Mouse (Mus musculus) ZHBTc4 (cell line): Measurements from ENCODE around the gene Ldlr.

Experiments
- DNase-seq: peaks from one replicate; pipeline ENCODE4 v3.0.0-alpha.2; 2011; ENCODE audit warnings: low read depth, low spot score

Ldlr gene

DNA sequence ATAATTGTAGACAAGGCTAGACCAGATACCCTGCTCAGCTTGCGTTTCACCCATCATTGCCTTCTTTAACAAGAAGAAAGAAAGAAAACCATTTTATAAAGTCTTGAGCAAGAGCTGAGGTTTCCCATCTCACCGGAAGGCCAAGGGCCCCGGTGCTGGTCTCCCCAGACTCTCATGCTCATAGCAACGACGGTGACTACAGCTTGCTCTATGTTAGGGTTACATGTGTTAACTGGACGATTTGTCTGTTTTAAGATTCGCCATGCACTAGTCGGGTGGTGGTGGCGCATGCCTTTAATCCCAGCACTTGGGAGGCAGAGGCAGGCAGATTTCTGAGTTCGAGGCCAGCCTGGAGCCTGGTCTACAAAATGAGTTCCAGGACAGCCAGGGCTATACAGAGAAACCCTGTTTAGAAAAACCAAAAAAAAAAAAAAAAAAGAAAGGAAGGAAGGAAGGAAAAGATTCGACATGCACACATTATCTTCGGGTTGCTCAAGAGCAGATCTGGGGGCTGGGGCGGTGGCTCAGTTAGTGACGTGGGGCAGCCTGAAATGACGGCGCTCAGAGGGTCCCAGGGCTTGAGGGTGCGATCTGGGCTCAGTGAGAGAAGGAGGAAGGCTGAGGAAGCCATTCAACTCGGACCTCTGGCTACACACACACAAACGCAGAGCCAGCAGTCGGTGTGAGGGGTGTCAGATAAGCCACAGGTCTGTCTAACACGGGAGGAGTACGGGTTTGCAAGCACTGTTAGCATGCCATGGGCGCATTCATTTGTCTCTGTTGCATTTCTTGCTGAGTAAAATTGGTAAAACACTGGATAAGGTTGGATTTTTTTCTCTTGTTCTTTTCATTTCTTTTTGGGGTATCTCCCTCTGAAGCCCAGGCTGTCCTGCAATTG, 2.2 kb downstream of the Ldlr start:
- DNase-seq = no peak

DNA sequence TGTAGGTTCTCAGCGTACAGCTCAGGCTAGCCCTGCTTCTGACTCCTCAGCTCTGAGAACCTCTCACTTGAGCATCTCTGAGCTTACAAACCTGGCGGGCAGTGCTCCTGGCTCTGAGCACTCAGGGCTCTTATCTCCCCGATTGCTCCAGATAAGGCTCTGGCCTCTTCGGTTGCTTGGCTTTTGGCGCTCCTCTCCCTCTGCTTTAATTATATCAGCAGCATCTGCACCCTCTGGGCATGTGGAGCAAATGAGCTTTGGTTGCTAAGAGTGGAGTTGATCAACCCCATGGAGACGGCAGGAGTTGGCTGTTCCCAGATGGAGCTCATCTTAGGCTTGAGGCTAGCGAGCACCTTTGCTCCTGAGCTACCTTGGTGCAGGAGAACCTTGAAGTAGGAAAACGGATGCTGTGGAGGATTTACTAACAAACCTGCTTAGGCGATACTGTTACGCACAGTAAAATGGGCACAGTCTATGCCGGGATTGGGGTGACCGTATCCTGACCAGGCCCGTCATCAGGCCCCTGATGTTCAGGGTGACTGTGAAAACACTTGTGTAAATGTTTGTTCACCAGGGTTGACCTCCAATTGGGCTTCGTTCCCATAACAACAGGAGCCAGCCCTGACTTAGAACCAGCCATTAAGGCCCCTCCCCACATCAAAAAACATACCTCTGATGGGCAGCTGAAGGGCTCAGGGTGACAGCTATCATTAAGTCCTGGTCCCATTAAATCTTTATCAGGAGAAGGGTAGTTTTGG, 3.1 kb downstream of the Ldlr start:
- no peak for DNase-seq

- DNase-seq = no peak
Observed at GRCm38 (mm10) chr9:21728261-21728832, 5.1 kb downstream of the Ldlr start.

GRCm38 (mm10) chr9:21729264-21729663, 6.0 kb downstream of the Ldlr start:
- no peak for DNase-seq

DNA sequence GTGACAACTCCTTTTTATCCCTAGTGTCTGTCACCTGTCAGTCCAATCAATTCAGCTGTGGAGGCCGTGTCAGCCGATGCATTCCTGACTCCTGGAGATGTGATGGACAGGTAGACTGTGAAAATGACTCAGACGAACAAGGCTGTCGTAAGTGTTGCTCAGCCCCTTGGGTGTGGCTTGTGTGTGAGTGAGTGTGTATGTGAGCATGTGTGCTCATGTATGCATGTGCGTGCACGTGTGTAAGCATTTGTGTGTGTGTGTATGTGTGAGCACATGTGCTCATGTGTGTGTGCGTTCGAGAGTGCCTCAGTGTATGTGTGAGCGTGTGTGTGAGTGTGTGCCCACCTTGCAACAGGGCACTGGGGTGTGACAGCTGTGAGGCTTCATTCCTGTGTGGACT, 9.0 kb downstream of the Ldlr start:
- DNase-seq = no peak

DNA sequence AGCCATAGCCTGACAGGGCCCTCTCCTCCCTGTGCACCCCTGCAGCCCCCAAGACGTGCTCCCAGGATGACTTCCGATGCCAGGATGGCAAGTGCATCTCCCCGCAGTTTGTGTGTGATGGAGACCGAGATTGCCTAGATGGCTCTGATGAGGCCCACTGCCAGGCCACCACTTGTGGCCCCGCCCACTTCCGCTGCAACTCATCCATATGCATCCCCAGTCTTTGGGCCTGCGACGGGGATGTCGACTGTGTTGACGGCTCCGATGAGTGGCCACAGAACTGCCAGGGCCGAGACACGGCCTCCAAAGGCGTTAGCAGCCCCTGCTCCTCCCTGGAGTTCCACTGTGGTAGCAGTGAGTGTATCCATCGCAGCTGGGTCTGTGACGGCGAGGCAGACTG, 10.2 kb downstream of the Ldlr start:
- DNase-seq = peak; percentile 77

DNA sequence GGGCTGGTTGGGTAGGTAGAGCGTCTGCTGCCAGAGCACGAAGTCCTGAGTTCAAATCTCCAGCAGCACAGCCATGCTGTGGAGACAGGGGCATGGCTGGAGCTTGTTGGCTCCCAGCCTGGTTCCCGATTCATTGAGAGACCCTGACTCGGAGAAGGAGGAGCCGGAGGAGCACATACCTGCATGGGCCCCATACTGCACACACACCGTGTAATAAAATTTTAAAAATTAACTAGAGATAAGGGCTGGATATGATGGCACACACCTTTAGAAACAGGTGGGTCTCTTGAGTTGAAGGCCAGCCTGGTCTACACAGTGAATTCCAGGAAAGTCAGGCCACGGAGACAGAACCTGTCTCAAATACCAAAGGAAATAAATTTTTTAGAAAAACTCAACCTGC, 10.7 kb downstream of the Ldlr start:
- DNase-seq = no peak

- no peak for DNase-seq
Observed at GRCm38 (mm10) chr9:21735126-21735525, 11.8 kb downstream of the Ldlr start.

DNA sequence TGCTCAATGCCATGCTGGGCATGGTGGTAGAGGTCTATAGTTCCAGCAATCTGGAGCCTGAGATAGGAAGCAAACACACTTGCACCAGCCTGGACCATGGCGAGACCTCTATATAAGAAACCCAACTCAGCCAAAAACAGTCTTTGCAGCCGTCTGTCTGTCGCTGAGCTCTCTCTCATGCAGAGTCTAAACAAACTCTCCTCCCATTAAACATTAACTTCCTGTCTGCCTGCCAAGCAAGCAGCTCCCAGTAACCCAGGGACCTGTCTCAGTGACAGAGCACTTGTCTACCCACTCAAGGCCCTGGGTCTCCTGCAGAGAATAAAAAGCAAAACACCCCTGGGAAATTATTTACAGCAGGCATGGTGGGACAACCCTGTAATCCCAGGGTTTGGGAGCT, 13.3 kb downstream of the Ldlr start:
- DNase-seq = no peak

- DNase-seq = no peak
Observed at GRCm38 (mm10) chr9:21737188-21737587, 13.9 kb downstream of the Ldlr start.

DNA sequence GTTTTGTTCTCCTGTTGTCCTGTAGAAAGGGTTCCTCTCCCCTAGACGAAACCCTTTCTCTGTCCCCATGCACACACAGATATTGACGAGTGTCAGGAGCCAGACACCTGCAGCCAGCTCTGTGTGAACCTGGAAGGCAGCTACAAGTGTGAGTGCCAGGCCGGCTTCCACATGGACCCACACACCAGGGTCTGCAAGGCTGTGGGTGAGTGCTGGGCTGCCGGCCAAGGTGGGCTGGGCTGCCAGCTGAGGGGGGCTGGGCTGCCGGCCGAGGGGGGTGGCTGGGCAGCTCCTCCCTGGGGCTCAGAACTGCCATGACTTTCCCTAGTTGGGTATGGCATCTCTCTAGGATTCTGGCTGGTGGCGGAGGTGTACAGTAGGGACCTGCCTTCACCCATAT, 15.5 kb downstream of the Ldlr start:
- no peak for DNase-seq

- no peak for DNase-seq
Observed at GRCm38 (mm10) chr9:21740427-21740826, 17.1 kb downstream of the Ldlr start.

DNA sequence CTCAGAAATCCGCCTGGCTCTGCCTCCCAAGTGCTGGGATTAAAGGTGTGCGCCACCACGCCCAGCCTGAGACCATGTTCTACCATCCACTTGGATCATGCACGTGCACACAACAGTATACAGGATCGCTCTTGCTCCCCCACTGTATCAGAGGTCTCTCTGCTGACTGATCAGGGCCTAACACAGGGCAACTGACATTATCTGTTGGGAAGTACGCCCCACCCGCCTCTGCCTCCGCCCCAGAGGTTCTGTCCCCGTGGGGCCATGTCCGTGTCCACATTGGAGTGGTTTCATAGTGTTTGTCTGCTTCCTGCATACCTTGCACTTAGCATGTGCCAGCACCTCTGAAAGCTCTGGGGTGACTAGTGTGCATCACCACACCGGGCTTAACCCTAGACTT, 18.2 kb downstream of the Ldlr start:
- DNase-seq = no peak

- DNase-seq = no peak
Observed at GRCm38 (mm10) chr9:21747238-21747774, 24.0 kb downstream of the Ldlr start.

DNA sequence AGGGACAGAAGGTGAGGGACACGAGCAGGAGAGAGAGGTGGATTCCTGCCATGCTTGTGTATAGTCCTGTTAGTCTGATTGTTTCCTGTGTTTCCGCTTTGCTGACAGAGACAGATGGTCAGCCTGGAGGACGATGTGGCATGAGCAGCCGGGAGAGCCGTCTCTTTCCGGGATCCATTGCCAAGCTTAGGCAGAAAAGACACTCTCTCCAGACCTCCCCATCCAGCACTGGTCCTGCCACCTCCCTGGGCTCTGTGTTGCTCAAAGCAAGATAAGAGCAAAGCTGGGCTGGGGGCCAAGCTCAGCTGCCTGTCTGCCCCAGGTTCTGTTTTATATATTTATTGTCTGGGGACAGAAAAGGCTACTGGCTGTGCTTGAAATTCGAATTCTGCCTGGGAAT, 24.8 kb downstream of the Ldlr start:
- no peak for DNase-seq

DNA sequence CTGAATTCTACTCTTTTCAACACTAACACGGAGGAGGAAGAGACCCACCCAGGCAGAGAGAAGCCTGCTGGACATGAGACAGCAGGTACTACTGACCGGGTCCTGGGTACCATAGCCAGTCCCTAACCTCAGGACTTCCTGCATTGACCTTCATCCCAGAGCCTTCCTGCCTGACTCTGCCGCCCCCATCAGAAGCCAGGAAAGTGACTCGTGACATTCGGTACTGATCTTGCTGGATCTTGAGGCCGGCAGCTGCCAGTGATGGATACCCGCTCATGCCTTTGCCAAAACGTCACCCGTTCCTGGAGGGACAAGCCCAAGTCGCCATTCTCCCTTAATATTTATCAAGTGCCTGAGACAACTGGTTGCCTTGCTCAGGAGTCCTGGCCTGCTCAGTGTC, 25.2 kb downstream of the Ldlr start:
- DNase-seq = no peak

DNA sequence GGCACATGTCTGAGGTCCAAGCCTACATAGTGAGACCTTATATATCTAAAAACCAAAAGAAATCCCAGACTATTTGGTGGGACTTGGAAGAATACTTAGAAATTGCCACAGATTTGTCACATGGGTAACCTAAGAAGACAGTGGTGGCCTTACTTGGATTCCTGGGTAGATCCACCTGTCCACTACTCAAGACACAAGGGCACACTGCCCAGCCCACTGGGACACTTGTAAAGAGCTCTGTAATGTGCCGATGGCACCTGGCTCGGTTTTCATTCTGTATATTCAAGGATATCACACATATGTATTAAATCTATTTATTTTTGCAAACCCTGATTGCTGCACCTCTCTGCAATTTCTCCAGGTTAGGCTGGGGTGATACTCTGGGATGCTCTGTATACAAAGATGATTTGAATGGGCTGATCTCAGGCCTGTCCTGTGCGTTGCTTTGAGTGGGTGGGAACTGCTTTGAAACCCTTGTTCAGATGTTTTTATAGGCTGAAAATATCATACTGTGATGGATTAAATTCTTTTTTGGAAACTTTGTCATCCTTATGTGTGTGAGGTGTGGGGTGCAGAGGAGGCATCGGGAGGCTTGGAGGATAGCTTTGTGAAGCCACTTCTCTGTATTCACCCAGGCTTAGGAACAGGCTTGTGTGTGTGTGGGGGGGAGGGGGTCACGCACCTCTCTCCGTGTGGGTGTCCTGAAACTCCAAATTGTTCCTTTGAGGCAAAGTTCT, 26.3 kb downstream of the Ldlr start:
- DNase-seq = no peak

DNA sequence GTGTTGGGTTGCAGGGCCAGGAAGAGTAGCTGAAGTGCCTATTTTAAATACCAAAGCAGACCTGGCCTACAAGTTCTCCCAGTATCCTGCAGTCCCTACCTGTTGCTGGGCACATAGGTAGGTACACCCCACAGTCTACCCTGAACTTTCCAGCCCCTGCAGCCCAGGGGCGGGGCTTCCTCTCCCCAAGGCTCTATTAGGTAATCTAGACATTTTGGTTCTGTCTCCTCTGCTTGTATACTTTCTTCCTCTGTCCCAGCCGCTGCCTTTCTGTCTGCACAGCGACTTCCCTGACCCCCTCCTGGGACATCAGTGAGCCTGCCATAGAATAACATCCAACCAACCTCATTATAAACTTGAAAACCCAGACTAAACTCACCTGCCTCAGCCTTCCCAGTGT, 27.1 kb downstream of the Ldlr start:
- DNase-seq = no peak

DNA sequence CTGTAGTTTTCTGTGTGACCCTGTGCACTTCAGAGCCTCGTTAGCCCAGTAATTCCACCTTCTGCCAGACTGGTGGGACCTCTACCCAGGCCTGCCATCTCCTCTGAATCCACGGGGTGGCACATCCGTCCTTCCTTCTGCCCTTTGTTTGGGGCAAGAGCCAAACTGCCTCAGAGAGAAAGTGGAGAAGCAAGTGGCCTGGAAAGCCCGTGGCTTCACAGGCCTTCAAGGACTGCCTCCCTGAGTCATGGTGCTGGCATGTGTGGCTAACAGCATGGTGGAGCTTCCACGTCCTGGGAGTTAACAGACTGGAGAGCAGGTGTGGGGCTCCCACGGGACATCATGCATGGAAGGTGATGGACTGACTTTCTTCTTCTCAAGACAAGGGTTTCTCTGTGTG, 28.1 kb downstream of the Ldlr start:
- no peak for DNase-seq

DNA sequence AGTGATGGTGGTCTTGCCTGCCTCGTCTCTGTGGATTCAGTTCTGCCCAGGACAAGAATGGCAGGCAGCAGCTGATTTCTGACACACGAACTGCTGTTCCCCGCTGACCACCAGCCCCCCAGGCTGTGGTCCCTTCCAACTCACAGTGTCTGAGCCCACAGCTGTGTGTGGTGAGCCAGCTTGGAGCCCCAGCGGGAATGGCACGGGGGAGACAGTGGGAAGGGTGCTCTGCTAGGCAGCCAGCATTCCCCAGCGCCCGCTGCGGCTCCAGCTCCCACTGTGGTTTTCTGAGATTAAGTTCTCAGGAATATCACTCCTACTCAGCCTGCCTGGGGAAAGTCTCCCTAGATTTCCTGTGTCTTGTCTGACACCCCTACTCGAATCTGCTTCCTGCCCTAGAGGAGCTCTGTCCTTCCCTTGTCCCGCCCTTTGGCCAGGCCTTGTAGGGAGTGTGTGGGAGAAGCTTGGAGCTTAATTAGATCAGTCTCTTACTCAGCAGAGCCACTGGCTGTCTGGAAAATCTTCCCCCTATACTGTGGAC, 29.0 kb downstream of the Ldlr start:
- no peak for DNase-seq

DNA sequence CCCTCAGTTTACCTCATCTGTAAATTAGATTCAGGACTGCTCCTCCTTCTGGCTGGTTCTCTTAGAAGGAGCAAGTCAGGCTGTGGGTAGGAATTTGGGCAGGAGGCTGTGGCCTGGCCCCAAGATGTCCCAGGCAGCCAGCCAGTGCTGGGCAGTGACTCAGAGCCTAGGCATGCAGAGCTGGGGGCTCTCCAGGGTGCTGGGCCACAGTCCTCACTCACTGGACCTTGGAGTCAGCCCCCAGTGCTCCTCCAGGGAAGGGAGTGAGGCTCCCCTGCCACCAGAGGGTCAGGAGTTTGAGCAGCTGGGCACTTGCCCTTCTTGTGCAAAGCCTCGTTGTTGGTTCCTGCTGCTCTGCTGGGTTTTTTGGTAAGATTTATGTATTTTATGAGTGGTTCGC, 30.7 kb downstream of the Ldlr start:
- no peak for DNase-seq
